Mouse (Mus musculus) kidney, postnatal 25 days (tissue): ENCODE results near the gene Wfdc3.
"Not testable (repeated sequence)": the region's sequence is repeated elsewhere in the genome, so short reads cannot be mapped to it uniquely, and the experiment has no call there.

Experiments used
- DNase-seq, 2 experiments: peaks; one replicate each; pipeline ENCODE4 v3.0.0; 2021; ENCODE audit warnings: mixed read lengths in 2 of 2

The Wfdc3 gene

DNA sequence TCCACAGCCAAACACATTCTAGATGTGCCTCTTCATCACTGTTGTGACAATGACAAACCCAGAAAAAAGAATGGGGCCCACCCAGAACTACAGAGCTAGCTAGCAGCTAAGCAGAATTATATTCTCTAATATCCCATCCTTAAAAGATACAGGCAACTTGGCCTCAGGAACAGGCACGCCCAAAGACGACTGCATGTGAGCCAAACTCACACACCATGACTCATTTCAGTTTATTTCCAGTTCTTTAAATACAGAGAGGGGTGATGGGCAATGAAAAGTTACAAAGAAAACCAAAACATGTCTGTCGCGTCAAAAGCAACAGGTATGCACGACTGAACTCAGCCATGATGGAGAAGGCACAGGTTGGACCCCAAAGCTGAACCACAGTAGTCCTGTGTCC lies 10.3 kb downstream of the Wfdc3 start:
- no peak for DNase-seq

- no peak for DNase-seq
Measured at GRCm38 (mm10) chr2:164734839-164735238, 10.9 kb downstream of the Wfdc3 start.

DNA sequence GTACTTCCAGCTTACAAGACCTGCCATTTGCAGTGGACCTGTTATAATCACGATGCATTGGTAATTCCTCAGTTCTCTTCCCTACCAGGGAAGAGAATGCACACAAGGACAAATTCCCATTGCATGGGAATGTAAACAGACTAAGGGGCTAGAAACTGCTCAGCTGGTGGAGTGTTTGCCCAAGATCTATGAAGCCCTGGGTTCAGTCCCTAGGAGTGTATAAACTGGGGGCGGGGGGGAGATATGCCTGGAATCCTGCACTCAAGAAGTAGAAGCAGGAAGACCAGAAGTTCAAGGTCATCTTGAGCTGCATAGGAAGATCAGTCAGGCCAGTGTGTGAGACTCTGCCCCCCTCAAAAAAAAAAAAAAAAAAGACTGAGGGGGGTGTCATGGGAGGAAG lies 12.5 kb downstream of the Wfdc3 start:
- no peak for DNase-seq

DNA sequence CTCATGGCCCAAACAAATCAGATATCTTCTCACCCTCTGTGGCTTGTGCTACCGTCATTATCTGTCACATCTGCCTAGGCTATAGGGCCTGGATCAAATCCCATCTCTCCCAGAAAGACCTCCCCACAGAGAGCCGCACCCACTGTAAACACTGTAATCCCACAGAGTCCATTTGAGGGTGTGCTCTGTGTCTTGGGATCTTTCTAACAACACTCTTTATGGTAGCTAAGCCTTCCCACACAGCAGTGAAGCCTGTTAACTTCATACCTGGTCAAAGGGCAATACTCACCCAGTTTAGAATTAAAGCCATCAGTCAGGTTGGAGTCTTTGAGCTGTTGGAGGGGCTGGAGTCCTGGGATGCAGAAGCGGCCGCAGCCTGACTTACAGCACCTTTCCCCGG lies 14.0 kb downstream of the Wfdc3 start:
- DNase-seq: no peak

DNA sequence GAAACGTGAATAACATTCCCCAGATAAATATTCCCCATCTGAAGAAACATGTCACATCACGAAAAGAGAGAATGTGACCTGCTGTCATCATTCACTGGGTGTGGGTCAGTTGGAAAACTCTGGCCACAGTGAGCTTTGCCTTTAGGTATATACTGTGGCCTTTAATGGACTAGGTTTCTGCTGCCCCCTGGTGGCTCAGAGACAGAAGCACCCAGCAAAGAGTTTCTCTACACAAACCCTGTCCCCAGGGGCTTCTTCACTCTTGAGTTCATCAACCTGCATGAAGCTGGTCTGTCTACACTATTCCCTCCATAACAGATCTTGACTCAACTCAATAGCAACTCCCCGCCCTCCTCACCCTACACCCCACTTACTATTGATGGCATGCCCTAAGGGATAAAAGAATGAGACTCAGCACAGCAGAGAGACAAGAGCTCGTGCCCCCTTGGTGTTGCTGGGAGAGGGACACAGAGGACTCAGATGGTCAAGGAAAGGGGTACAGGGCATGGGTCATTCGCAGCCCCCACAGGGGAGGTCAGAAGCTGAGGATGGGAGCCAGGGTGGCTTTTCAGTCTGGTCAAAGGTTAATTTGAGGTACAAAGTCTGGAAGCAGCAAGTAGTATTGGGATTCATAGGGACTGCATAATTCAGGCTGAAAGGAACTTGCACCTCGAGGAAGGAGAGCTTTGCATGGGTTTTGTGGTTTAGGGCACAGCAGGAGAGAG lies 19.7 kb downstream of the Wfdc3 start:
- DNase-seq: peak; percentile 76 to 88

DNA sequence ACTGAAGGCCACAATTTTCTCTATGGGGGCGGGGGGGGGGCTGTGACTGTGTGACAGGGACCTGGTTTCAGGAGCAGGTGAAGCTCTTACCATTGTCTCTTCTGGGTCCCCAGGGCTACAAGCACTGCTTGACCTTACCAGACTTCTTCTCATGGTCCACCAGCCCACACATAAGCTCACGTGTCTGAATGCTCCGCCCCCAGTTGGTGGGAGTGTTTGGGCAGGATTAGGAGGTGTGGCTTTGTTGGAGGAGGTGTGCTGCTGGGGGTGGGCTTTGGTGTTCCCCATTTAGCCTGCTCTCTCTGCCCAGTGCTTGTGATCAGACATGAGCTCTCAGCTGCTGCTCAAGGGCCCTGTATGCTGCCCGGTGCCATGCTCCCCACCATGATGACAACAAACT lies 22.5 kb downstream of the Wfdc3 start:
- peak in 1 of 2 experiments; percentile 4 for DNase-seq

GRCm38 (mm10) chr2:164716194-164716786 lies 29.4 kb downstream of the Wfdc3 start:
- DNase-seq: not testable (repeated sequence)

DNA sequence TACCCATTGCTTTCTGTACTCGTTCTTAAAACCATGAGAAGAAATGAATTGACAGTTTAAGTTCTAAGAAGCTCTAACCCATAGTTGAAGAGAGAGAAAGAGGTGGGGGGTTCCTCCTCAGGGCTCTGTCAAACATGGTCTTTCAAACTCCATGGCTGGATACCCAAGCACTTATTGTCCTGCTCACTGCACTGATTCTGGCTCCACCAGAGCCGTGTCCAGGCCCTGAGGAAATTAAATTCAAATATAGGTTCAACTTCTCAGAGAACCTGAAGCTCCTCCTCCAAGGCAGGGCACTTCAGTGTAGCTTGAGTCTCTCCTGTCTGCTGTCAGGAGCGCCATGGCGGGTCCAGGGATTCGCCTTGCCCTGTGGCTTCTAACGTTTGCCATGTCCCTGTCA lies 30.7 kb downstream of the Wfdc3 start, which contains the start of gene Spint5:
Gene Spint5 (plus strand): TSS at position 301 of the 400 bp plus-strand sequence.
- DNase-seq: no peak

- DNase-seq: no peak
Measured at GRCm38 (mm10) chr2:164705991-164706390, 39.7 kb downstream of the Wfdc3 start.

- no peak for DNase-seq
Measured at GRCm38 (mm10) chr2:164705328-164705727, 40.4 kb downstream of the Wfdc3 start.

GRCm38 (mm10) chr2:164704235-164704634 lies 41.5 kb downstream of the Wfdc3 start:
- no peak for DNase-seq

GRCm38 (mm10) chr2:164701761-164702160 lies 44.0 kb downstream of the Wfdc3 start:
- DNase-seq: no peak

DNA sequence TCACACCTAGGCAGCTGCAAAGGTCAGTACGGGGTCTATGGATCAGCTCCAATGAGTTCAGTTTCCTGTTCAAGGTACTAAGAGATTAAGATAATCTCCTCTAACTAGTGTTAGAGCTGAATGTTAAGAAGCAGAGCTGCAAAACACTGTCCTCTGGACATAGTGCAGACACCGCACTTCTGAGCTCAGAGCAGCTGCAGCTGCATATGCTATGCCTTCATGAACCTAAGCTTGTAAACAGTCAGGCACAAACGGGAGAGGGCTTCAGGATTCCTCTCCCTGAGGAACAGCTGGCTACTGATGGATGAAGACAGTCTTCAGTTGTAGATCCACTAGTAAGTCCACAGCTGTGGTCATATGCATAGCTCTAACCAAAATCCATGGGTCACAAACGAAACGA lies 44.8 kb downstream of the Wfdc3 start:
- no peak for DNase-seq

- no peak for DNase-seq
Measured at GRCm38 (mm10) chr2:164698201-164698600, 47.5 kb downstream of the Wfdc3 start, which contains the start of gene Spint4. Gene Spint4, plus strand, starts transcription at chr2:164698501.

DNA sequence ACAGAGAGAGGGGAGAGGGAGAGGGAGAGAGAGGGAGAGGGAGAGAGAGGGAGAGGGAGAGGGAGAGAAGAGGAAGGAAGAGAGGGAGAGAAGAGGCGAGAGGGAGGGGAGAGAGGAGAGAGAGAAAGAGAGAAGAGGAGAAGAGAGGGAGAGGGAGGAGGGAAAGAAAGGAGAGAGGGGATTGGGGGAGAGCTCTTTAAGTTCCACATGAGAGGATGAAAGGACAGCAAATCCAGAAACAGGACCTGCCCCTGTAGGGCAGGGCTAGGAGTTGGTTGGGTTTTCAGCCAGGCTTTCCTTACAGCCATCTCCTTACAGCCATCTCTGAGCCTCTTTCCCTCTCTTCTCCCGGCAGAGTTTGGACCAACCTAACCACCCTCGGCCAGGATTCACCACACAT lies 60.9 kb downstream of the Wfdc3 start, which contains the start of gene Wfdc13:
Gene Wfdc13 (plus strand): TSS at position 301 of the 400 bp plus-strand sequence.
- no peak for DNase-seq
